1 mouse cellular context compared by ENCODE assay signal in genomic region chr19:44544775-44545174, GRCm38 (mm10).
TF ChIP-seq lines count a peak whose summit lies in the region.

No protein-coding gene starts in this region.

TF ChIP-seq in C2C12, 6 proteins besides CTCF, POLR2A, EP300 and RAD21:
- TF ChIP-seq USF1 (IDR thresholded peaks at IDR 0.05; ENCODE audit: low read depth) (no peak), MAX (IDR thresholded peaks at IDR 0.05) (no peak), MYOG (IDR thresholded peaks at IDR 0.05; ENCODE audit: control insufficient read depth, extremely low read depth, insufficient read length) (no peak), MYOD1 (IDR thresholded peaks at IDR 0.05; ENCODE audit: control insufficient read depth, insufficient read length, low read depth) (no peak), FOSL1 (IDR thresholded peaks at IDR 0.05; ENCODE audit: insufficient read depth, low read length, poor library complexity, severe bottlenecking) (no peak), CEBPB (IDR thresholded peaks at IDR 0.05; ENCODE audit: low read depth) (no peak)
